Mouse (Mus musculus) thymus, postnatal 0 days (tissue): Measurements from ENCODE around the gene Usp10. TPM values are rescaled to one million over a fixed set of nuclear protein-coding genes. Genes with fewer than 3 reads are reported as not detected.

Experiments
- polyA plus RNA-seq: library from polyadenylated mRNA; unstranded; fragments of >200 nt; fragmentation: Nextera tagmentation; extraction: Ambion mirVana; gene quantifications from 2 replicates; pipeline ENCODE4 v1.2.1, GENCODE M21; 2015

Gene Usp10
- polyA plus RNA-seq, 1 experiment from 2014 or later: 76.1 TPM

Other genes starting within 250 kb of the Usp10 start
- 0.91 and 0.99 TPM in 2 replicates for gene Wfdc1, start 244.0 kb upstream of the Usp10 start, polyA plus RNA-seq
- 0.27 and 0.29 TPM in 2 replicates for gene Atp2c2, start 210.4 kb upstream of the Usp10 start, polyA plus RNA-seq
- 9.0 and 9.2 TPM in 2 replicates for gene Tldc1, start 131.9 kb upstream of the Usp10 start, polyA plus RNA-seq
- 94.3 and 127 TPM in 2 replicates for gene Cotl1, start 69.8 kb upstream of the Usp10 start, polyA plus RNA-seq
- 19.1 and 20.5 TPM in 2 replicates for gene Klhl36, start 48.1 kb upstream of the Usp10 start, polyA plus RNA-seq
- gene Gm20388, start 481 bp downstream of the Usp10 start, polyA plus RNA-seq: not detected in 2 replicates
- gene Crispld2, start 82.1 kb downstream of the Usp10 start, polyA plus RNA-seq: 2.4 TPM in 2 replicates
- gene Zdhhc7, start 191.1 kb downstream of the Usp10 start, polyA plus RNA-seq: 30.6 and 35.9 TPM in 2 replicates
- 2.0 and 2.3 TPM in 2 replicates for gene 6430548M08Rik, start 203.8 kb downstream of the Usp10 start, polyA plus RNA-seq